Mouse (Mus musculus): ENCODE data around the gene Ercc6l.
"Not testable (repeated sequence)": the region's sequence is repeated elsewhere in the genome, so short reads cannot be mapped to it uniquely, and the experiment has no call there.

The Ercc6l gene

GRCm38 (mm10) chrX:102103830-102104229 is 53.1 kb downstream of the Ercc6l start:
- DNase-seq: not testable (repeated sequence)

GRCm38 (mm10) chrX:102101886-102102285 is 55.0 kb downstream of the Ercc6l start:
- DNase-seq: no peak

DNA sequence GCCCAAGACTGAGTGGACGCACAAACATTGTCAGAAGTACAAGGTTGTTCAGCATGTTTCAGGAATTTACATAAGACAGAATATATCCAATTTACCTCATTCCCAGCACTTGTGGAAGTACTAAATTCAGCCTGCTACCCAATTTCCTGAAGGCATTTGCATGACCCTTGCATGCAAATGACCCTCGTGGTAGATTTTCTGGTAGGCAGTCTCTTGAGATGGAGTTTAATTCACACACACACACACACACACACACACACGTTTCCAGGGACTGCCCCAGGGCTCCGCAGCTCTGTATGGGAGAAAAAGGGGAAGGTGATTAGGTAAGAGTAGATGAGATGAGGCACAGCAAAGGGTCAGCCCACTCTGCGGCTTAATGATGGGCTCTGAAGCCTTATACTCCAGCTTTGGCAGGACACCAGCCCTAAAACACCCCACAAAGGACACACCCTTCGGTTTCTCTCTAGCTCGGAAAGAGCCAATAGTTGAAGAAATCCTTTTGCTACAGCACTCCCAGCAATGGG is 62.4 kb downstream of the Ercc6l start:
- DNase-seq: no peak

Data from cerebellum, adult 18-20 months (tissue).